Mouse (Mus musculus) thymus, adult 2 months (tissue): ENCODE results near the gene Gpsm2.

Experiments
- CTCF ChIP-seq: fragments of 200-500 bp; IDR thresholded peaks from 2 replicates; pipeline ENCODE4 v1.5.1; 2012; ENCODE audit warnings: mild to moderate bottlenecking, control low read depth, low read length, moderate library complexity, borderline replicate concordance; ENCODE audit not compliant: control insufficient read depth, poor library complexity, insufficient read depth; ENCODE audit errors: extremely low read depth
- POLR2A ChIP-seq: fragments of 200-500 bp; IDR thresholded peaks from 2 replicates; pipeline ENCODE4 v1.6.1; 2012; ENCODE audit warnings: mild to moderate bottlenecking, low read length, control low read depth, moderate library complexity; ENCODE audit not compliant: control insufficient read depth, poor library complexity, insufficient read depth; ENCODE audit errors: extremely low read depth

DNA sequence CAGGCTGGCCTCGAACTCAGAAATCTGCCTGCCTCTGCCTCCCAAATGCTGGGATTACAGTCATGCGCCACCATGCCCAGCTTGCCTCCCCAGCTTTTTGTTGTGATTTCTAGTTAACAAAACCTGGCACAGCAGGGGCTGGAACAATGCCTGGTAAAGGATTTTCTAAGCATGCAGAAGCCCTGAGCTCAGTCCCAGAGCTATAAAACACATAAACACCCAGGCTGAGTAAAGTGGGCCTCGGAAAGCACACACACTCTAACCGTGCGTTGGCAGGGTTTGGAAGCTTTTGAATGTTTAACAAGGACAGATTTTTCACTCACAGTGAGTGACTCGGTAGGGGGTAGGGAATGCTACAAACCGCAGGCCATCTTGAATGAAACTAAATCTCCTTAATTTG lies 76.1 kb downstream of the Gpsm2 start:
- TF ChIP-seq CTCF (no peak), POLR2A (no peak)
